27 mouse cellular contexts compared by ENCODE assay signal in genomic region chr11:83975488-83975887, GRCm38 (mm10). TPM values are rescaled to one million over a fixed set of nuclear protein-coding genes. Genes with fewer than 3 reads are reported as not detected.
A peak's percentile ranks its signal among the peaks of the same experiment; 100 is the strongest.
DNase-seq lines count a peak whose midpoint lies in the region; ATAC-seq lines count a peak whose summit lies in the region.
"Had no signal": no experiment of that assay in that cellular context is flagged by ENCODE, and none has a peak within 500 bp of the region (broad histone marks: within the 10 kb centered on the region; RNA-seq: fewer than 3 reads in every experiment).

No protein-coding gene starts in this region.

- no peak overlapping the region for H3K9ac ChIP-seq in limb, embryonic 13.5 days
- no peak overlapping the region for H3K9ac ChIP-seq in liver, embryonic 15.5 days
- H3K9ac ChIP-seq: embryonic facial prominence, embryonic 12.5 days; heart, embryonic 12.5 days; lung, embryonic 14.5 days; midbrain, embryonic 12.5 days; neural tube, embryonic 13.5 days had no signal

- no peak for DNase-seq in limb, embryonic 10.5 days (ENCODE audit: low spot score)
- DNase-seq in liver = peak; percentile 15
- DNase-seq in kidney, postnatal 36 days = no peak
- DNase-seq in heart, postnatal 14 days = no peak
- DNase-seq: adrenal gland, adult 2 months; adrenal gland, postnatal 36 days; cerebellum, adult 8-10 months; embryo, embryonic 11 days; heart, adult 2 months; kidney, adult 8-10 months; kidney, postnatal 10 days; lung, embryonic 14.5 days; lung, postnatal 14 days; retina, postnatal 1 day; right cerebral cortex, postnatal 14 days had no signal

- ATAC-seq in limb, embryonic 13.5 days (ENCODE audit: low FRiP score, low read depth) = no peak
- no peak; the same call in 1 of the 2 replicates for ATAC-seq in liver, embryonic 15.5 days (ENCODE audit: insufficient read depth)
- ATAC-seq in activated CD4-positive, CD25-positive, alpha-beta regulatory T cell, adult 4 months = no peak
- ATAC-seq: forebrain, embryonic 16.5 days; intestine, embryonic 16.5 days had no signal

- peaks cover 44% of the 10 kb centered on the region for H3K36me3 ChIP-seq in limb, embryonic 13.5 days
- peaks cover 23% of the 10 kb centered on the region for H3K36me3 ChIP-seq in limb, embryonic 10.5 days
- H3K36me3 ChIP-seq in liver, embryonic 15.5 days (replicated peaks) = peaks cover 72% of the 10 kb centered on the region

- no peak overlapping the region for H3K4me3 ChIP-seq in limb, embryonic 13.5 days
- H3K4me3 ChIP-seq in limb, embryonic 10.5 days = no peak overlapping the region
- no peak overlapping the region for H3K4me3 ChIP-seq in liver, embryonic 15.5 days (replicated peaks)
- H3K4me3 ChIP-seq: embryonic facial prominence, embryonic 12.5 days; forebrain, embryonic 10.5 days; heart, adult 2 months; heart, embryonic 12.5 days; left cerebral cortex, adult 2 months; midbrain, embryonic 12.5 days; myocyte; neural tube, embryonic 13.5 days had no signal

- no peaks in the 10 kb centered on the region for H3K4me1 ChIP-seq in limb, embryonic 13.5 days
- no peaks in the 10 kb centered on the region; the same call in 1 of the 2 replicates for H3K4me1 ChIP-seq in limb, embryonic 10.5 days
- H3K4me1 ChIP-seq in liver, embryonic 15.5 days (replicated peaks) = peaks cover 20% of the 10 kb centered on the region
- H3K4me1 ChIP-seq: embryonic facial prominence, embryonic 12.5 days; heart, embryonic 12.5 days; midbrain, embryonic 12.5 days had no signal

- WGBS in limb, embryonic 13.5 days = 66% methylated on average over 1 of the region's 1 CpGs
- 83% methylated on average over 1 of the region's 1 CpGs for WGBS in limb, embryonic 10.5 days
- 25% methylated on average over 1 of the region's 1 CpGs for WGBS in liver, embryonic 15.5 days (ENCODE audit: insufficient replicate concordance)

- 0 out of 2 replicates have a peak overlapping the region, but pooled peaks have one; percentile 6 for H3K27ac ChIP-seq in limb, embryonic 13.5 days
- H3K27ac ChIP-seq in limb, embryonic 10.5 days = no peak overlapping the region
- no peak overlapping the region for H3K27ac ChIP-seq in liver, embryonic 15.5 days (replicated peaks)
- H3K27ac ChIP-seq: embryonic facial prominence, embryonic 12.5 days; forebrain, embryonic 10.5 days; heart, adult 2 months; left cerebral cortex, adult 2 months; midbrain, embryonic 12.5 days; neural tube, embryonic 13.5 days had no signal

- no peak overlapping the region for H3K4me2 ChIP-seq in limb, embryonic 13.5 days (replicated peaks)
- H3K4me2 ChIP-seq in liver, embryonic 15.5 days = peak overlapping the region; percentile 41
- H3K4me2 ChIP-seq: embryonic facial prominence, embryonic 12.5 days; heart, embryonic 12.5 days; lung, embryonic 14.5 days; midbrain, embryonic 12.5 days; neural tube, embryonic 13.5 days had no signal

- no peaks in the 10 kb centered on the region for H3K27me3 ChIP-seq in limb, embryonic 13.5 days
- H3K27me3 ChIP-seq in limb, embryonic 10.5 days (ENCODE audit: low read depth, poor library complexity, severe bottlenecking) = no peaks in the 10 kb centered on the region
- H3K27me3 ChIP-seq in liver, embryonic 15.5 days = no peaks in the 10 kb centered on the region
- H3K27me3 ChIP-seq: embryonic facial prominence, embryonic 12.5 days; heart, embryonic 12.5 days; midbrain, embryonic 12.5 days; neural tube, embryonic 13.5 days had no signal

- no peaks in the 10 kb centered on the region for H3K9me3 ChIP-seq in limb, embryonic 13.5 days
- H3K9me3 ChIP-seq in limb, embryonic 10.5 days (replicated peaks) = no peaks in the 10 kb centered on the region
- H3K9me3 ChIP-seq in liver, embryonic 15.5 days (replicated peaks) = no peaks in the 10 kb centered on the region
- H3K9me3 ChIP-seq: embryonic facial prominence, embryonic 12.5 days; forebrain, embryonic 10.5 days; heart, embryonic 12.5 days; midbrain, embryonic 12.5 days; neural tube, embryonic 13.5 days had no signal

- intact Hi-C loops in heart, postnatal 14 days (cut with DNase I) = no loop called here

RNA-seq across cellular contexts. Expression of gene Synrg, which starts 11.3 kb away (rescaled TPM):
- polyA plus RNA-seq in limb, embryonic 13.5 days (2015; fragmentation: Nextera tagmentation; extraction: Ambion mirVana) = 7.9 and 8.8 TPM in 2 replicates
- 3.2 and 5.9 TPM in 2 replicates for polyA plus RNA-seq in limb, embryonic 10.5 days (2016; fragmentation: Nextera tagmentation; extraction: Ambion mirVana)
- 5.2 and 5.4 TPM in 2 replicates for polyA plus RNA-seq in liver, embryonic 15.5 days (2015; fragmentation: Nextera tagmentation; extraction: Ambion mirVana)
- 10 to 100 TPM; 24.4 to 25.0 TPM for total RNA-seq in heart, postnatal 14 days (2021)
- polyA plus RNA-seq in activated CD4-positive, CD25-positive, alpha-beta regulatory T cell, adult 4 months (2017; shearing (Covaris generic)) = 10 to 100 TPM; 10.4 to 10.8 TPM

RNA-seq across cellular contexts. Expression of gene Ddx52, which starts 33.6 kb away (rescaled TPM):
- polyA plus RNA-seq in limb, embryonic 13.5 days (2015; fragmentation: Nextera tagmentation; extraction: Ambion mirVana) = 40.9 and 41.1 TPM in 2 replicates
- 45.6 and 50.1 TPM in 2 replicates for polyA plus RNA-seq in limb, embryonic 10.5 days (2016; fragmentation: Nextera tagmentation; extraction: Ambion mirVana)
- 12.3 and 13.0 TPM in 2 replicates for polyA plus RNA-seq in liver, embryonic 15.5 days (2015; fragmentation: Nextera tagmentation; extraction: Ambion mirVana)
- 10 to 100 TPM; 10.1 TPM for total RNA-seq in heart, postnatal 14 days (2021)
- 10 to 100 TPM; 70.5 to 85.7 TPM for polyA plus RNA-seq in activated CD4-positive, CD25-positive, alpha-beta regulatory T cell, adult 4 months (2017; shearing (Covaris generic))
